Mouse (Mus musculus): Measurements from ENCODE around the gene Ebf1. TPM values are rescaled to one million over a fixed set of nuclear protein-coding genes. Genes with fewer than 3 reads are reported as not detected.

Gene Ebf1
- polyA plus RNA-seq, 1 experiment: 43.7 TPM

GRCm38 (mm10) chr11:44949140-44949539 lies 332.0 kb downstream of the Ebf1 start:
- DNase-seq (ENCODE audit: low read depth): no peak

- DNase-seq (ENCODE audit: low read depth): no peak
Measured at GRCm38 (mm10) chr11:44950319-44950718, 333.2 kb downstream of the Ebf1 start.

GRCm38 (mm10) chr11:44951506-44951905 lies 334.4 kb downstream of the Ebf1 start:
- DNase-seq (ENCODE audit: low read depth): no peak

DNA sequence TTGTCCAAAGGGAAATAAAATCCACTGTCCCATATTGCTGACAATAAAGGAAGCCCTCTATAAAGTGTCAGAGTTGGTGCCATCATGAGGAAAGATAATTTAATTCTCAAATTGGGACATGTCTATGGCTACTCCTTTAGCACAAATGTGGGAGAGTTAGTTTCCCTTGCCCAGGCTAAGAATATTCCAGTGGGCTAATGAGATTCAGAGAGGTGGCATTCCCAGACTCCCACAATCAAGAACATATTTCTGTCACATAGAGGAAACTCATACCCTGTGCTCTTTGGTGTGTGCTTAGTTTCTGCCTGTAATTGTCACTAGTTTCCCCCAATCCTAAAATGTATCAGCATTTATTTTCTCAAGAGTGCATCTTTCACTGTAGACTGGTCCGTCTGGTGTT lies 336.2 kb downstream of the Ebf1 start:
- DNase-seq (ENCODE audit: low read depth): no peak

DNA sequence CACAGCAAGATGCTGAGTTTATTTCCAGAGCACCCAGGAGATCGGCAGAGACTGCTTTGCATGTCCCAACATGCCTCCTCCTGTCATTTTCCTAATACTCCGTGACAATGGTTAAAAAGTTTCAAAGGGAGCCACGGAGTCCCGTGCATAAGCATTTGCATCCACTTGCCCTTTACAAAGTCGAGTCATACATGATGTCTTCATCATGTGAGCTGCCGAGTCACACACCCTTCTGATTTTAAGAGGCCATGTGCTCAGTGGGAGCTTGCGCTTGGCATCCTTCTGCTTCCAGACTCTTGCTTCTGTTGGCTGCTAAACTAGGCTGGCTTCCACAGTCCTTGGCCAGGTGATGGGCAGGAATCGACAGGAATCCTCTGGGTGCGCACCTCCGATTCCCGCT lies 336.7 kb downstream of the Ebf1 start:
- DNase-seq (ENCODE audit: low read depth): no peak

- DNase-seq (ENCODE audit: low read depth): no peak
Measured at GRCm38 (mm10) chr11:44954362-44954761, 337.2 kb downstream of the Ebf1 start.

- no peak for DNase-seq (ENCODE audit: low read depth)
Measured at GRCm38 (mm10) chr11:44962746-44963440, 345.8 kb downstream of the Ebf1 start.

- no peak for DNase-seq (ENCODE audit: low read depth)
Measured at GRCm38 (mm10) chr11:44969011-44969410, 351.9 kb downstream of the Ebf1 start.

DNA sequence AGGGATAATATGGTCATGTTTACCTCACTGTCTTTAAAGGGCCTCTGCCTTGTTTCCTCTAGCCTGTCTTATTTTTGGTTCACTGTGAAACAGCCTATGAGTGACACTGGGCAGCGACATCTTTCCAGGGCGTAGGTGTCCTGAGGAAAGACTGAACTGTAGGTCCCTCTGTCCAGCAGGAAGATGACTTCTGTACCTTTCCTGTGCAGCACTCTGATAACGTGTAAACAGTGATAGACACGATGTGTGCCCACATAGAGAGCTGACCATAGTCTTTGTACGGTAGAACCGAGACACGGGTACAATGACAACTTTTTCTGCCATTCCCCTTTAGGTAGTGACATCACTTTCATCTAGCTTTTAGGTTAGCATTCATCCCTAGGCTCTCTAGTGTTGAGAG lies 357.2 kb downstream of the Ebf1 start:
- DNase-seq (ENCODE audit: low read depth): no peak

GRCm38 (mm10) chr11:44975151-44975550 lies 358.0 kb downstream of the Ebf1 start:
- no peak for DNase-seq (ENCODE audit: low read depth)

GRCm38 (mm10) chr11:44976254-44976802 lies 359.2 kb downstream of the Ebf1 start:
- no peak for DNase-seq (ENCODE audit: low read depth)

DNA sequence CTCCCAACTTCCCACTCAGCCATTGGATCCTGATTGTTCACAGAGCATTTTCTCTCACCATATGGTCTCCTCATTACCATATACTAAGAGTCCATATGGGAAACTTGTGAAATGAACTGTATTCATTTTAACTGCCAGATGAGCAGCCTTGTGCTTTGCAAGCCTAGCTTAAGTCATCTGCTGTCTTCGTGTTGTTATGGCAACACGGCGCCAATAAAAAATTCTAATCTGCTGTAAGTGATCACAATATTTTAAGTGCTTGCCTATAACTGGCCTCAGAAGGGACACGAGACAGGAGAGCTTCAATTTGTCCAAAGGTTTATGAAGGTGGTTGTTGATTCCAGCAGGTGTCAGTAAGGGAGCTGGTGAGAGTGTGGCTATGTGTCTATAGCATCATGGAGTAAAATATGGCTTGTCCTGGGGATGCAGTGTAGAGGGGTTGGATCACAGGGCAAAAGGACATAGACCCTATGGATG lies 360.8 kb downstream of the Ebf1 start:
- DNase-seq (ENCODE audit: low read depth): no peak

- no peak for DNase-seq (ENCODE audit: low read depth)
Measured at GRCm38 (mm10) chr11:44979391-44979790, 362.3 kb downstream of the Ebf1 start.

DNA sequence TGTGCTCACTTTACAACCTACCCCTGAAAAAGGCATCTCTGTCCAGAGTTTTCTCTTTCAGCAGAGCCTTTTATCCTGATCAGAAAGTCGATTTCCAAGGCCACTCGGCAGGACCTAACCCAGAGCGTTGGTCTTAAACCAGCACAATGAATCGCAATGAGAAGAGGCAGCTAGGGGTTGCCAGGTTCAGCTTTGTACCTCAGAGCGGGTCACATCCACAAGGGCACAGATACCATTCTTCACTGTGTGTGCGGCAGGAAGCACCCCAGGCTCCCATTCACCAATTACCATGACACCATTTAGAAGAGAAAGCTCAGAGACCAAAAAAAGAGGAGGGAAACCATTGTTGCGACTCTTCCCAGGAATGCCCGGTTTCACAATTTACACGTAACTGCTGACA lies 365.1 kb downstream of the Ebf1 start:
- no peak for DNase-seq (ENCODE audit: low read depth)

DNA sequence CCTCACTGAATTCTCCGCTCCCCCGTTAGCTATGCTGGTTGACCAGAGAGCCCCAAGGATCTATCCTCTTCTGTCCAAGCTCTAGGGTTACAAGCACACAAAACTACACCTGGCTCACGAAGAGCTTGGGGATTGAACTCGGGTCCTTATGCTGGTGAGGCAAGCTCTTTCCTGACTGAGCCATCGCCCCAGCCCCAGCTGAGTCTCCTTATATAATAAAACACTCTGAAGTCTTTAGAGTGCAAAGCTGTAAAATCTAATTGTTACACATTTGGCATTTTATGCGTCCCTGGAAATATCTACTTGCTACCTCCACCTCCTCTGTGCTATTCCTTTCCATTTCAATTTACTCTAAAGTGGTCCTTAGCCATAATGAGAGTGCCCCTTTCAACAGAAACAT lies 366.8 kb downstream of the Ebf1 start:
- DNase-seq (ENCODE audit: low read depth): no peak

GRCm38 (mm10) chr11:44984381-44984780 lies 367.3 kb downstream of the Ebf1 start:
- DNase-seq (ENCODE audit: low read depth): no peak

- DNase-seq (ENCODE audit: low read depth): no peak
Measured at GRCm38 (mm10) chr11:44987796-44988195, 370.7 kb downstream of the Ebf1 start.

- no peak for DNase-seq (ENCODE audit: low read depth)
Measured at GRCm38 (mm10) chr11:45002681-45003286, 385.7 kb downstream of the Ebf1 start.

GRCm38 (mm10) chr11:45003716-45004437 lies 386.8 kb downstream of the Ebf1 start:
- DNase-seq (ENCODE audit: low read depth): no peak

DNA sequence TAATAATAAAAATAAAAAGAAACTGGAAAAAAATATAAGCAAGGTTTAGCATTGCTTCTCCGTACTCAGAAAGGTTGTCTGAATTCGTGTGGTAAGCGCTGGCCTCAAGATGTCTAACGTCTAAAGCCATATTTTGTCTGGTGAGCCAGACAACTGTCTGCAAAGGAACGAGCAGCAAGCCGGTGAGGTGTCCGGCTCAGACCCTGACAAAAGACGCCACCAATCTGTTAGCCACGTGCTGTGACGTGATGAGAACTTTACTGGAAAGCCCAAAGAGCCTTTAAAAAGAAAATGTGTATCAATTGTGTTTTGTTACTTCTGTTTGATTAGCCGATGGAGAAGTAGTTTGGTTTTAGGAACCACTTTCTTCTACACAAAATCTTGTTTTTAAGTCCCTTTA lies 390.2 kb downstream of the Ebf1 start:
- no peak for DNase-seq (ENCODE audit: low read depth)

GRCm38 (mm10) chr11:45008078-45008477 lies 391.0 kb downstream of the Ebf1 start:
- no peak for DNase-seq (ENCODE audit: low read depth)

GRCm38 (mm10) chr11:45008760-45009159 lies 391.6 kb downstream of the Ebf1 start:
- no peak for DNase-seq (ENCODE audit: low read depth)

DNA sequence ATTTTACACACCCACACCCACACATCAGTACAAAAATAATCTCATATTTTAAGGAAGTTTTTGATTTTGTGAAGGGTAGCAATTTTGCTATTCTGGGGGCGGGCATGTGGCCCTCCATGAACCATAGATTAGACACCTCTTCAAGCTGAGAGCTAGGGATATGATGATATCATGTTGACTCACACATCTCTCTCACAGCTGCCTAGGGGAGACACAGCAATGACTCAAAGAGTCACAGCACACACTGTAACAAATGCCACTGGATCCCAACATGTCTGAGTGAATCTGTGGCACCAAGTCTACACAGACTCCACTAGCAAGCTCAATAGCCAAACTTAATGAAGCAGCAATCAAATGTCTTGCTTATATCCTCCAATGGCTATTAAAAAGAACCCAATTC lies 395.0 kb downstream of the Ebf1 start:
- DNase-seq (ENCODE audit: low read depth): no peak

All from gonadal fat pad, adult 2 months (tissue).